Mouse (Mus musculus) frontal cortex, postnatal 25 days (tissue): ENCODE data around the gene Zfp689.
"Not testable (repeated sequence)": the region's sequence is repeated elsewhere in the genome, so short reads cannot be mapped to it uniquely, and the experiment has no call there.

Experiments used
- DNase-seq, 2 experiments: peaks; one replicate each; pipeline ENCODE4 v3.0.0; 2022; ENCODE audit warnings: low spot score in 2 of 2

Gene Zfp689

DNA sequence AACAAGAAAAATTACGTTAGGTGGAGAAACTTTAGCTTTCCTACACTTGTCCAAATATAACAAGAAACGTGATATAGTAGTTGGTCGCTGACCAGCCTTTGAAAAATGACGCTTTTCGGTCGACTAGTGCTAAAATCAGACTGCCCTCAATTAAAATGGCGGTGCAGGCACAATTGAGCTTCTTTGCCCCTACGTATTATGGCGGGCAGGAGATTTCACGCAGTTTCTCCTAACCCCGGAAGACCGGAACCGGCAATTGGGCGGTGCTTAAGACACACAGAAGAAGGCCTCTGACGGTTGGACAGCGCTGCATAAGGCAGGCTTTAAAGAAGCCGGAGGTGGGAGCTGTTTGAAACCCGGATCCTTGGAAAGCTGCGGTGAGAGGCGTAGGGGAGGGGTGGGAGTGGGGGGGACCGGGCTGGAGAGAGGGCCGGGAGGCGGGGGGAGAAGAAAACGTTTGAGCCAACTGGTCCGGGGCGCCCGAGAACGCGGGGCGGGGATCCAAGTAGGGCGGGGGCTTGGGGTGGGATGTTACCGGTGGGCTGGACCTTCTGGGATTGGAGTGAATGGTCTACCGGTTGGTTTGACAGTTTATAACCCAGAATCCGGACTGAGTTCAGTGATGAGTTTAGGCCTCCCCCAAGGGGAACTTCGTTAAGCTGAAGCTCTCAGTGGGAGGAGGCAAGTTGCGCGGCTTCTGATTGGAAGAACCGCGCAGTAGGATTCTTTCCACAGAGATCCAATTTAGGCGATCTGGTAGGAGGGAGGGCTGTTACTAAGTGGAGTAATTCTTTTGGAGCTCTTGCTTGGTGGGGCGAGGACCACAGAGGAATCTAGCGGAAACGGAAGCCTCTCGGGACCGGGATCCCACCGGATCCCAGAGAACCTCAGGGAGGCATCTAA lies 22.0 kb upstream of the Zfp689 start:
- peak; percentile 79 to 84 for DNase-seq

DNA sequence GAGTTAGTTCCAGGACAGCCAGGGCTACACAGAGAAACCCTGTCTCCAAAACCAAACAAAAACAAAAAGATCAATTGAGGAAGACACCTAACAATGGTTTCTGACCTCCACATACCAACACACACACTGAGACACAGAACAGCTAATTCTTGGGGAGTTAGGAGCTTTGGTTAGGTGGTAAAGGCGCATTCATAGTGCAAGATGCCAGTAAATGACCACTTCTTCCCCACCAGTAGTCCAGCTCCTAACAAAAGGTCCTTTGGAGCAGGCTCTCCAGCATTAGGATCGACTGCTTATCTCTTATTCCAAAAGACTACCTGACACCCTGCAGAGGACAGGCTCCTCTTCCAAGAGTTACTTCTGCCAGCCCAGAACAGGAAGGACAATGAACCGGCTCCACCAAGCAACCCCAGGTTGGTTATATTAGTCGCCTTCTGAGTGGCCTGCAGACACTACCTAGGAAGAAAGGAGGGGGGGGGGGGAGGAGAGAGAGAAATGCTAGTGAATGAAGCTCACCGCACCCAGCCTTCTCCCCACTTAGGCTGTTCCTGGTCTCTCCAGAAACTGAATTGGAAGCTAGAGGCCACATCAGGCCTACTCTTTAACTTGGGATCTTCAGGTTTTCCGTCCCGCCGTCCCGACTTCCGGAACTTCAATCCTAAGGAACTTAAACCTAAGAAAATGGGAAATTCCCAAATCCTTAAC lies 21.2 kb upstream of the Zfp689 start:
- DNase-seq: no peak

DNA sequence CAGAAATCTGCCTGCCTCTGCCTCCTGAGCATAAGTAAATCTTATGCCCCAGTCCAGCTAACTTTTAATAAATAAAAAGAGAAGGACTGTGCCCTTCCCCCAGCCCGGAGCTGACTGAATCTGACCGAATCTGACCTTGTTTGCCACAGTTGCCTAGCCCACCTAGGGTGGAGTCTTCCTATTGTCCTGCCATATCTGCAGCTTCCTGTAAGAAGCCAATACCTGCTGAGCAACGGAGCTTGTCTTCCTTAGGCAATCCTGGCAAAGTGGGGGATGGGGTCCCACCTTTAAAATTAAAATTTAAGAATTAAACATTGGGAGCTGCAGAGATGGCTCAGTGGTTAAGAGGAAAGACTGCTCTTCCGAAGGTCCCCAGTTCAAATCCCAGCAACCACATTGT lies 17.6 kb upstream of the Zfp689 start:
- no peak for DNase-seq

DNA sequence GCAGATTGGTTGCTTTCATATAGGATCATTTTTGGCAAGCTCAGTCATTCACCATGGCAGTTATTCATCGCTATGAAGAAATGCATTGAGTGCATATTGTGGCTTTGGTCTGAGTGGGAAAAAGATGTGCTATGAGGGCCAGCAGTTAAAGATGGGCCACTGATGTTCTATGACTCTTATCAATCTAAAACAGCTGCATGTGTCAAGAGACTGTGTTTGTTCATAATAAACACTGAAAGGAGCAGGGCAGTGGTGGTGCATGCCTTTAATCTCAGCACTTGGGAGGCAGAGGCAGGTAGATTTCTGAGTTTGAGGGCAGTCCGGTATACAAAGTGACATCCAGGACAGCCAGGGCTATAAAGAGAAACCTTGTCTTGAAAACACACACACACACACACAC lies 16.7 kb upstream of the Zfp689 start:
- DNase-seq: not testable (repeated sequence)

DNA sequence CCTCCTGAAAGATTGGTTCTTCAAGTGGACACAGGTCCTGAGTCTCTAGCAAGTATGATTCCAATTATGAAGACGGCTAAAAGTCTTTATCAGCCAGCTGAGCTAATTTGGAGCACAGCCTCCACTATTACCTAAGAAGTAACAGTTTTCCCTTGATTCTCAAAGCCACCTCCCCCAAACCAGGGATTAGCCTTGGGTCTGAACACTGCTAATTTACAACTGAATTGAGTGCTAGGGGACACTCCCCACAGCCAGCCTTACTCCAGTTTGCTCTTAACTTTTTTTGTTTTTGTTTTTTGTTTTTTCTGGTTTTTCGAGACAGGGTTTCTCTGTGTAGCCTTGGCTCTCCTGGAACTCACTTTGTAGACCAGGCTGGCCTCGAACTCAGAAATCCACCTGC lies 16.2 kb upstream of the Zfp689 start:
- no peak for DNase-seq

DNA sequence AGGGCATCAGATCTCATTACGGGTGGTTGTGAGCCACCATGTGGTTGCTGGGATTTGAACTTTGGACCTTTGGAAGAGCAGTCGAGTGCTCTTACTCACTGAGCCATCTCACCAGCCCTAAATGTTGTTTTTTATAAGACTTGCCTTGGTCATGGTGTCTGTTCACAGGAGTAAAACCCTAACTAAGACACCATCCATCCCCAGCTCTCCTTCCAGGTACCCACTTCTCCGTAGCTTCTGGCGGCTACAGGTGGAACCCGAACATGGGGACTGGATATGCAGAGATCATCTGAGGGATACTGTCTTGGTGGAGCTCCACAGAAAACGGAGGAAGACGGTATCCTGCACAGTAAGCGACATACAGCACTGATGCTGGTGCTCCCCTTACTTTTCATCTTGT lies 10.4 kb upstream of the Zfp689 start, which contains the start of gene Prr14:
TSS of gene Prr14 (plus strand) at position 301 of the 400 bp plus-strand sequence.
- DNase-seq: not testable (repeated sequence)

DNA sequence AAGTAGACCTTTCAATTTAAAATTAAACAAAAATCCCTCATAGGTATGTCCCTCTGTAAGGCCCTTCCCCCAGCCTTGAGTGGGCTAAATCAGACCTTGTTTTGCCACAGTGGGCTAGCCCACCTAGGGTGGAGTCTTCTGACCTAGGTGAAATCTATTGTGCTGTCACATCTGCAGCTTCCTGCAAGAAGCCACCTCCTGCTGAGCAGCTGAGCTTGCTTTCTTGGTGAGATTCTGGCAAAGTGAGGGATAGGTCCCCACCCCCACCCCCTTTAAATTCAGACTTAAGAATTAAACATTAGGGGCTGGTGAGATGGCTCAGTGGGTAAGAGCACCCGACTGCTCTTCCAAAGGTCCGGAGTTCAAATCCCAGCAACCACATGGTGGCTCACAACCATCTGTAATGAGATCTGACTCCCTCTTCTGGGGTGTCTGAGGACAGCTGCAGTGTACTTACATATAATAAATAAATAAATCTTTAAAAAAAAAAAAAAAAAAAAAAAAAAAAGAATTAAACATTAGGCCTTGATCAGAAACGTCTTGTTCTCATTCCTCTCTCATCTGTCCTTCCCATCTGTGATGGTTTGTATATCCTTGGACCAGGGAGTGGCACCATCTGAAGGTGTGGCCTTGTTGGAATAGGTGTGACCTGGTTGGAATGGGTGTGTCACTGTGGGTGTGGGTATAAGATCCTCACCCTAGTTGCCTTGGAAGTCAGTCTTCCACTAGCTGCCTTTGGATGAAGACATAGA lies 9.6 kb upstream of the Zfp689 start:
- DNase-seq: not testable (repeated sequence)

DNA sequence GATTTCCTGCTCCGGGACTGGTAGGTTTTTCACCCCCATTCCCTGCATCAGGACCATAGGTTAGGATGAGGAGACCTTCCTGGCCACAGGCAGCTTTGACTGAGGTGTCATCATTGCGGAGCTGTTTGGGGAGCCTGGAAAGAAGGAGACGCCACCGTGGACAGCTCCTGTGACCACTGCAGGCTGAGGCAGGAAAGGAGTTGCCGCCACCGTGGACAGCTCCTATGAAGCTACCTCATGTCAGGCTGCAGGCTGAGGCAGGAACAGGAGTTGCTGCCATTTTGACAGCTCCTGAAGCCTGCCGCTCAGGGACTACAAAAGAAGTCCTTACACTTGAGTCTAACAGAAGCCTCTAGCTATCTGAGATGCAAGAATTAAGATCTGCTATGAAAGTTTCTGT lies 5.9 kb upstream of the Zfp689 start:
- no peak for DNase-seq

DNA sequence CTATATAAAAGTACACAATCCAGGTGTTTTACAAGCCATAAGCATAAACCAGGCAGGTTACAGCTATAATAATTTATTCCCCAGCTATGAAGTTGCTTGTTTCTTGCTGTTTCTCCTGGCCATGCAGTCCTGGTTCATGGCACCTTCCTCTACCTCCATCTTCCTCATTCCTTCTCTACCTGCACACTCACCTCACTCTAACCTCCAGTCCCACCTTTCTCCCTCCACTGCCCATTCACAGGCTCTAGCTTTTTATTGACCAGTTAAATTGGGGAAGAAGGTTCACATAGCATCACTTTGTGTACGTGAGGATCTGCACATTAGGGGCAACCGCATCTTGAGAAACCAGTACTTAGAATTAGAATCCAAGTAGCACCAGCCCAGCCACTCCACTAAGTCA lies 4.1 kb upstream of the Zfp689 start:
- no peak for DNase-seq

DNA sequence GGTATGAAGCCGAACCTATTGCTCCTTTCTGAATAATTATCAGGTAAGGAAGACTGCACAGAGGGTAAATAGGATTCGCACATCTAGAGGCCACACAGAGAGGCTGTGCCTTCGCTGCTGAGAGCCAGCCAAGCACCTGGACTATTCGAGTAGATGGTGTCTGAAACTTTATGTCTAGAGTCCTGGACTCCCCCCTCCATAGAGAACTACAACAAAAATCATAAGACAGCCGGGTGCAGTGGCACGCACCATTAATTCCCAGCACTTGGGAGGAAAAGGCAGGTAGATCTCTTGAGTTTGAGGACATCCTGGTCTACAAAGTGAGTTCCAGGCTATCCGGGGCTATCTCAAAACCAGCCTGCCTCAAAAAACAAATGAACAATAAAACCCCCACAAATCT lies 1.0 kb upstream of the Zfp689 start:
- no peak for DNase-seq

DNA sequence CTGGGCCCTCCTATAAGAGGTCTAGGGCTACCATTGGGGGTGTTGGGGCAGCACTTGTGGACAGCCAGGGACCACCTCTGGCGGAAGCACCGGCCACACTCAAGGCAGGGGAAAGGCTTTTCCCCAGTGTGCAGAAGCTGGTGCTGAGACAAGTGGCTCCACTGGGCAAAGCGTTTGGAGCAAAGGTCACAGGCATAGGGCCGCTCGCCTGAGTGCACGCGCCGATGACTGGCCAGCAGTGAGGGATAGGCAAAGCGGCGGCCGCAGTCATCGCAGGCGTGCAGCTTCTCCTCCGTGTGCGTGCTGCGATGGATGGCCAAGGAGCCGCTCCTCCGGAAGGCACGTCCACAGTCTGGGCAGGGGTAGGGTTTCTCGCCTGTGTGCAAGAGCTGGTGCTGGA lies 5.0 kb downstream of the Zfp689 start:
- no peak for DNase-seq

DNA sequence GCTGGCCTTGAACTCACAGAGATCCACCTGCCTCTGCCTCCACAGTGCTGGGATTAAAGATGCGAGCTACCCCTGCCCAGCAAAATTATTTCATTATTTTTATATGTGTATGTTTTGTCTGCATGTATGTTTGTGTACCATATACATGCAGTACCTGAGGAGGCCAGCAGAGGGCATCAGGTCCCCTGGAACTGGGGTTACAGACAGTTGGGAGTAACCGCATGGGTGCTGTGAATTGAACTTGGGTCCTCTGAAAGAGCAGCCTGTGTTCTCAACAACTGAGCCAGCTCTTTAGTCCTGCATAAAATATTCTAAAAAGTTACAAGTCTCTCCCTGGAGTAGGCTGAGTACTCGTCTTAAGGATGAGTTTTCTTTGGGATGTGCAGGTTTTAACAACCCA lies 11.2 kb downstream of the Zfp689 start:
- DNase-seq: no peak

DNA sequence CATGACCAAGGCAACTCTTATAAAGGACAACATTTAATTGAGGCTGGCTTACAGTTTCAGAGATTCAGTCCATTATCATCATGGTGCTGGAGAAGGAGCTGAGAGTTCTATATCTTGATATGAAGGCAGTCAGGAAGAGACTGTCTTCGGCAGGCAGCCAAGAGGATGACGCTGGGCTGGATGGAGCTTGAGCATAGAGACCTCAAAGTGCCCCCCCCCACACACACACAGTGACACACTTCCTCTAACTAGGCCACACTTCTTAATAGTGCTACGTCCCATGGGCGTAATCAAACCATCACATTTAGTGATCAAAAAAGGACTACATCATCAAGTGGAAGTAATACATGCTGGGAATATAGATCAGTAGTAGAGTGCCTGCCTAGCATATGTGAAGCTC lies 13.8 kb downstream of the Zfp689 start:
- no peak for DNase-seq

DNA sequence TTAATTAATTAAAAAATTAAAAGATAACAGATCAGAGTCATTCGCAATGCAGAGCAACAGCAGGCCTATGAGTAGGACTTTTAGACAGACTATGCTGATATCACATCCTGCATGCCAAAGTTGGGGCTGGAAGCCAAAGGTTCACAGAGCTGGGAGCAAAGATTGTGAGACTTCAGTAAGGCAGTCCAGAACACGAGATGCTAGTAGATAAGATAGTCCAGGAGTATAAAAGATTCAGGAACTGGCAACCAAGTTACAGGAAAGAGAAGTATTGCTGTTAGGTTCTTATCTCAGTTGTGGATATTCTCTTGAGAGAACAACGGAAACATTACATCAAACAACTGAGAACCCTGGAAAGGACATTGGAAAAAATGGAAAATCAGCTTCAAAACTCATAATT lies 22.6 kb downstream of the Zfp689 start:
- DNase-seq: no peak

DNA sequence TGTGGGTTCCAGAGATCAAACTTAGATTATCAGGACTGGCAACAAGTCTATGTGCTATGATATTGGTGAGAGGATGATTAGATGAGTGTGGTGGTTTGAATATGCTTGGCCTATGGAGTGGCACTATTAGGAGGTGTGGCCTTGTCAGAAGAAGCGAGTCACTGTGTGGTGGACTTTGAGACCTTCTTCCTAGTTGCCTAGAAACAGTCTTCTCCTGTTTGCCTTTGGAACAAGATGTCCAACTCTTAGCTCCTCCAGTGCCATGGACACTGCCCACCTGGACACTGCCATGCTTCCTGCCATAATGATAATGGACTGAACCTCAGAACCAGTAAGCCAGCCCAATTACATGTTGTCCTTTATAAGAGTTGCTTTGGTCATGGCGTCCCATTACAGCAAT lies 23.0 kb downstream of the Zfp689 start:
- DNase-seq: no peak

DNA sequence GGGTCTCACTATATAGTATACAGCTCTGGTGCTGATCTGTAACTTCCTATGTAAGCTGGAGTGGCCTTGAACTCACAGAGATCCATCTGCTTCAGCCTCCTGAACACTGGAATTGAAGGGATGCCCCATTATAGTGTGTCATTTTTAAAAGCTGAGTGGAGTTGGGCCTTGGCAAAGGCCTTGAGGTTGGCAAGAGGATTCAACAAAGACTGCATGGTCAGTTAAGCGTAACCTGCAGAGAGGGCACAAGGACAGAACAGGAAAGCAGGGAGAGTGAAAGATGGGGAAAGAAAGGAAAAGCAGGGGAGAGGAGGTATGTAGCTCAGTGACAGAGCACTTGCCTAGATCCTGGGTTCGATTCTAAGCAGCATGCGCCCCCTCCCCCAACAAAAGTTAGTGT lies 23.7 kb downstream of the Zfp689 start:
- DNase-seq: no peak

DNA sequence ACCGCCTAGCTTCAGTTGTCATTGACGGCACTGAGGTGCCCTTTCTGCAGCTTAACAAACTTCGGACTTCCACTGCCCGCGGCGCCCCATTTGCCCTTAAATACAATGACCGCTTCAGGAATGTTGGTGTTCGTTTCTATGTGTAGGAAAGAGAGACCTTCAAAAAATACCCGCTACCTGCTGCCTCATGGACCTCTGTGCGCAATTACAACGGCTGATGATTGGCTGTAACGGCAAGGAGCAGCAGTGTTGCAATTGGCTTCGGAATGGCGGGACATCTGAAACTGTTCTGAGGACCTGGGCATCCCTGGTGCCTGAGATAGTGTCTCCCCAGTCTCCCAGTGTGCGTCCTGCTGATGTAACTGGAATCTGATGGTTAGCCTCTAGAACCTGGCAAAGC lies 26.7 kb downstream of the Zfp689 start:
- peak; percentile 13 to 19 for DNase-seq

DNA sequence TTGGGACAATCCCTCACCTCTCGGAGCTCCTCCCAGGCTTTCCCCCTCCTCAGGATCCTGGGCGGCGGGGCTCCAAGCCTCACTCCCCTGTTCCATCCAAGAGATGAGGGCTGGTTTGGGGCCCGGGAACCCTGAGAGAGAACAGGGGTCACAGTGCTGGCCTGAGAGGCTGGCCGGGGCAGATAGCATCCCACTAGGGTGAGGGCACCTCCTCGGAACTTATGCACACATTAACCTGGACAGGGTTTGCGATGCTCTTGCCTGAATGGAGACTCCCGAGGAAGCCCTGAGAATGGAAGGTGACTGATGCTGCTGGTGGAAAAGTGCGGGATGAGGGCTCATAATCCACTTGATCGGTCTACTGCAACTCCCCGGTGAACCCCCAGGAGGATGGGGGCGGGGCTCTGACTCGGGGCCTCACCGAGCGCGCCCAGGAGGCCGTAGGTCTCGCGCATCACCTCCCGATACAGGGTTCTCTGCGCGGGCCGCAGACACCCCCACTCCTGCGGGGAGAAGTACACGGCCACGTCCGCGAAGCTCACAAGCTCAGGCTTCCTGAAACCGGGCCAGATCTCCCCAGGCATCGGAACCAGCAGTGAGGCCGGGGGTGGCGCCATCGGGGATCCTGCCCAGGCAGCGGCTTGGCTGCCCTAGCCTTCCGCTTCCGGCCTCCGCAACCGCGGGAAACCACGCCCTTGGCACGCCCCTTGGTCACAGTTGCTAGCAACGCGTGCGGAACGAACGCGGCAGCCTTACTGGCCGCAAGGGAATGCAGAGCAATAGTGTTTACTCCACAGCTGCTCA lies 27.4 kb downstream of the Zfp689 start, which contains the start of gene Zfp688:
TSS of gene Zfp688 (minus strand) at position 681 of the 804 bp plus-strand sequence.
- DNase-seq: peak; percentile 81 to 86

DNA sequence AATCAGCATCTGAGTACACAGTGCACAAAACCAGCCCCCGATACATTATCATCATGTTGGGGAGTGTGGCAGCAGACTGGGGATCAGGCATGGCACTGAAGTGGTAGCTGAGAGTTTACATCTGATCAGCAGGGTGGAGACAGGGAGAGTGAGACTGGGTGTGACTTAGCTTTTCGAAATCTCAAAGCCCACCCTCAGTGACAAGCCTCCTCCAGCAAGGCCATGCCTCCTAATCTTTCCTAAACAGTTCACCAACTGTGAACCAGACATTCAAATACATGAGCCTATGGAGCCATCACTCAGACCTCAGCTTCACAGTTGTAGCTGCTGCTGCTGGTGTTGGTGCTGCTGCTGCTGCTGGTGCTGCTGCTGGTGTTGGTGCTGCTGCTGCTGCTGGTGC lies 37.5 kb downstream of the Zfp689 start:
- no peak for DNase-seq

DNA sequence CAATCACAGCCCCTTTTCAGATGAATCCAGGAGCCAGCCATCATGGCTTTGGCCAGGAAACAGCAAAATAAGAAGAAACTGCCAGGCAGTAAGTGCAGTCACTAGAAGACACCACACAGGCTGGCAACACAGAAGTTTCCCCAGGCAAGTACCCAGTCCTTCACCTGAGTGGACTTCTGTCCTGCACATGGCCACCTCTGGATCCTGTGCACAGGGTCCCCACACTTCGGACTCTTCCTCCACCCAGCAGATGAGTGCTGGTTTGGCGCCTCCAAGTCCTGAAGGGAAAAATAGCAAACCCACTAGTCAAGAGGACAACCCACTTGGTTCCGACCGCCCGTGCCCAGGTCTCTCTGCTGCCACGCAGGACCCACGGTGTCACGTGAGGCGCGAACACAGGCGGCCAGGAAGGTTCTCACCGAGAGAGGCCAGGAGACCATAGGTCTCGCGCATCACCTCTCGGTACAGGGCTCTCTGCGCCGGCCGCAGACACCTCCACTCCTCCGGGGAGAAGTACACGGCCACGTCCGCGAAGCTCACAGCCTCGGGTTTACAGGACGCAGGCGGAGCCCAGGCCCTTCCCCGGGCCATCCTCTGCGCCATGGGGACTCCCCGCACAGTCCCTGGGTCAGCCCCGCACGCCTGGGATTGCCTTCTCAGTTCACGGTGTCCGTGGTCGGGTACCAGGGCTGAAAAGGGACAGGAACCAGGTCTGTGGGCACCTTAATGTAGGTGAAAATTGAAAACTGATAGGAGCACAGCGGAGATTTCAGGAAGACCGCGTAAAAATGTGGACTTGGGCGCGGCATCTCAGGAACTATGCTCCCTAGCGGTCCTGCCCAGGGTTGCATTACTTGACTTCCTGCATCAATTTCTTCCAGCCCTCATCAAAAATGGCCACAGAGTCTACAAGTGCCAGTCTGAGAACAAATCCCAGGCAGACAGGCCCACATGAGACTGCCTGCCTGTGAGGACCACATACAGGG lies 42.7 kb downstream of the Zfp689 start, which contains the start of gene Zfp764:
TSS of gene Zfp764 (minus strand) at position 821 of the 986 bp plus-strand sequence.
- peak; percentile 77 to 83 for DNase-seq
